Mouse (Mus musculus): ENCODE measurements around the gene Cln3.

DNA sequence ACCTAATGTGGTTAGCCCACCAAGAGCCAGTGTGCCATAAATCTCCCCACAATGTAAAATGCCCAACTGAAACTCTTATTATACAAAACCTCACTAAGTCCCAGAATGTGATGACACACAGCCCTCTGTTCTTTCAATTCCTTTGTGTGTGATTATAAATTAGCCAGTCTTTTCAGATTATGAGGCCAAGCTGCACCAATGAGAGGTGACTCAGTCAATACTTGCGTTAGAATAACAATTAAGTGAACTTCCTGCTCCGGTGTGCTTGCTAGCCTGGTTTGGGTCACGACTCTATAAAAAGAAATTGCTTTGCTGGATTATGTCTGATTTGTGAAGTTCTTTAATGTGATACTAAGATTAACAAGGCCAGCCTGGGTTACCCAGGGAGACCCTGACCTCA is 44.3 kb upstream of the Cln3 start:
- no peak for TF ChIP-seq TCF3 (IDR thresholded peaks at IDR 0.05; ENCODE audit: insufficient read length, low read depth)
- no peak for TF ChIP-seq USF1 (IDR thresholded peaks at IDR 0.05; ENCODE audit: low read depth)
- TF ChIP-seq E2F4 (IDR thresholded peaks at IDR 0.05; ENCODE audit: insufficient read depth) = no peak
- no peak for TF ChIP-seq POLR2A (IDR thresholded peaks at IDR 0.05; ENCODE audit: insufficient read length, low read depth)

Measured in myocyte (in vitro differentiated cells).